Mouse (Mus musculus) midbrain, embryonic 14.5 days (tissue): ENCODE results near the gene Rapgef2. TPM values are rescaled to one million over a fixed set of nuclear protein-coding genes. Genes with fewer than 3 reads are reported as not detected.

Experiments used
- ATAC-seq: fragments of 200-750 bp; cut with Nextera tagmentation; 2 replicates; pipeline ENCODE4 v1.8.0; 2017; ENCODE audit warnings: moderate number of reproducible peaks, moderate library complexity; ENCODE audit not compliant: low FRiP score, low TSS enrichment
- DNase-seq: peaks from one replicate; pipeline ENCODE4 v3.0.0-alpha.2; 2015
- H3K27ac ChIP-seq: fragments of 300-500 bp; sonication (generic); replicated peaks from 2 replicates; pipeline ENCODE4 v1.5.1; 2014; ENCODE audit warnings: mild to moderate bottlenecking, low read depth, low read length, moderate library complexity
- H3K27me3 ChIP-seq: fragments of 300-500 bp; sonication (generic); 2 replicates; pipeline ENCODE4 v1.6.1; 2014; ENCODE audit warnings: low read length, control low read depth, mixed read lengths; ENCODE audit not compliant: control insufficient read depth, insufficient read depth
- H3K36me3 ChIP-seq: fragments of 300-500 bp; sonication (generic); 2 replicates; pipeline ENCODE4 v1.6.1; 2014; ENCODE audit warnings: low read length, control low read depth; ENCODE audit not compliant: control insufficient read depth, insufficient read depth
- H3K4me1 ChIP-seq: fragments of 300-500 bp; sonication (generic); 2 replicates; pipeline ENCODE4 v1.6.1; 2014; ENCODE audit warnings: mild to moderate bottlenecking, antibody characterized with exemption, low read length, control low read depth; ENCODE audit not compliant: control insufficient read depth, insufficient read depth
- H3K4me2 ChIP-seq: fragments of 300-500 bp; sonication (generic); 2 replicates; pipeline ENCODE4 v1.6.1; 2014; ENCODE audit warnings: mild to moderate bottlenecking, low read length, moderate library complexity
- H3K4me3 ChIP-seq: fragments of 300-500 bp; sonication (generic); replicated peaks from 2 replicates; pipeline ENCODE4 v1.5.1; 2014; ENCODE audit warnings: low read depth, low read length
- H3K9ac ChIP-seq: fragments of 300-500 bp; sonication (generic); replicated peaks from 2 replicates; pipeline ENCODE4 v1.6.1; 2014; ENCODE audit warnings: mild to moderate bottlenecking, low read length, moderate library complexity
- H3K9me3 ChIP-seq: fragments of 300-500 bp; sonication (generic); 2 replicates; pipeline ENCODE4 v1.6.1; 2016; ENCODE audit warnings: low read length, control low read depth, mixed read lengths; ENCODE audit not compliant: control insufficient read depth
- WGBS: fragments of 180-500 bp; shearing (Covaris S2); extraction: QIAGEN DNeasy Blood & Tissue Kit; methylation state at CpG from one replicate; pipeline ENCODE4 v1.1.7; 2014; 5-methylcytosine and 5-hydroxymethylcytosine counted together
- polyA plus RNA-seq: library from polyadenylated mRNA; unstranded; fragments of >200 nt; fragmentation: Nextera tagmentation; extraction: Ambion mirVana; gene quantifications from 2 replicates; pipeline ENCODE4 v1.2.1, GENCODE M21; 2014

Gene Rapgef2
- polyA plus RNA-seq, 1 experiment from 2014 or later: 14.8 TPM

GRCm38 (mm10) chr3:79195280-79195679, 91.0 kb downstream of the Rapgef2 start:
- H3K27me3 ChIP-seq: no peaks in the 10 kb centered on the region
- no peak overlapping the region for H3K4me3 ChIP-seq
- ATAC-seq: no peak
- H3K9ac ChIP-seq: no peak overlapping the region
- H3K4me2 ChIP-seq: no peak overlapping the region
- H3K4me1 ChIP-seq: 0 out of 2 replicates have a peak, but pooled peaks cover 7% of the 10 kb centered on the region
- WGBS: 93% methylated on average over 9 of the region's 9 CpGs
- H3K27ac ChIP-seq: no peak overlapping the region
- H3K36me3 ChIP-seq: no peaks in the 10 kb centered on the region
- H3K9me3 ChIP-seq: no peaks in the 10 kb centered on the region
- no peak for DNase-seq

DNA sequence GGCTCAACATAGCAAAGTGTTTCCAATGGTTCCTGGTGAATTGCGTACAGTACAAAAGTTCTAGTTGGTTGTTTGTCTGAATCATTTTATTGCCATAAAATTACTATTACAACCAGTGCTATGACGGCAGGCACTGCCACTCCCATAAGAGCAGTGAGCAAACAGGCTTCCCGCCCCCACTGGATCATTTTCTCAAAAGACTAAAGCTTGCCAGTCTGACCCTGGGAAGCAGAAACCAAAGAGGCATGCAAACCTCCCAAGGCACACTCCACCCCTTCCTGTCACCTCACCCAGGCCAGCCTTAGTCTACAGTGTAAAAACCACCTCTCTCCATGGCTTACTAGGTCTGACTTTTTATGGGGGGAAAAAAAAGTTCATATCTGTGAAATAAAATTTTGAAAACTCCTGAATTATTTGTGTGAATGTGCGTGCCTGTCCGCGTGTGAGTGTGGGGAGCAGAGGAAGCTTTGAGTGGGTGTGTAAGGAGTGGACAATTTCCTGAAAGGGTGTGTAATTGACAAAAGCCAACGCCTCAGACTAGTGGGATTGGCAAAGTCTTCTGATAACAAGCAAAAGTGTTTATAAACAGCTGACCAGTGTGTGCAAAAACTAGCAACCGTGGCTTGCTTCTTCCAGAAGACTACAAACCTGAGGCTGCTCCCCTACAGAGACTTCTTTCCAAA, 92.1 kb downstream of the Rapgef2 start:
- Histone ChIP-seq H3K9me3 (no peaks in the 10 kb centered on the region), H3K4me3 (no peak overlapping the region), H3K4me1 (0 out of 2 replicates have a peak, but pooled peaks cover 7% of the 10 kb centered on the region), H3K36me3 (no peaks in the 10 kb centered on the region), H3K27ac (no peak overlapping the region), H3K27me3 (no peaks in the 10 kb centered on the region), H3K9ac (no peak overlapping the region), H3K4me2 (no peak overlapping the region)
- 91% methylated on average over 8 of the region's 8 CpGs for WGBS
- DNase-seq (no peak), ATAC-seq (no peak)

DNA sequence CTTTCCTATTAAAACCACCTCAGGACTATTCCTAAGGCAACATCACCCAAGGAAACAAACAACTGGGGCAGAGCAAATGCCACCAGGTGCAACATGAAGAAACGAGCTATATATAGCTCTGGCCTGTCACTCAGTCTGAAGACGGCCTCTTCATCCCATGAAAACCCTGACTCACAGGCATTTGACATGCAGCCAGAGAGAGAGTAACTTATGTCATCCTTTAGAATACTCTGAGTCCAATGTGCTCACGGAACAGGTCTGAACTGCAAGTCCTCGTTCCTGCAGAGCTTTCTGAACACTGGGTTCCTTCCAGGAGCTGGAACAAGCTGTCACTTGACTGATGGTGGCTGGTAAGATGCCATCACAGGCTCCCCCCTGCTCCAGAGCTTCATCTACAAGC, 93.3 kb downstream of the Rapgef2 start:
- ATAC-seq (no peak), DNase-seq (no peak)
- Histone ChIP-seq H3K4me1 (0 out of 2 replicates have a peak, but pooled peaks cover 7% of the 10 kb centered on the region), H3K4me2 (no peak overlapping the region), H3K27me3 (no peaks in the 10 kb centered on the region), H3K9me3 (no peaks in the 10 kb centered on the region), H3K27ac (no peak overlapping the region), H3K9ac (no peak overlapping the region), H3K4me3 (no peak overlapping the region), H3K36me3 (no peaks in the 10 kb centered on the region)
- 81% methylated on average over 4 of the region's 4 CpGs for WGBS

DNA sequence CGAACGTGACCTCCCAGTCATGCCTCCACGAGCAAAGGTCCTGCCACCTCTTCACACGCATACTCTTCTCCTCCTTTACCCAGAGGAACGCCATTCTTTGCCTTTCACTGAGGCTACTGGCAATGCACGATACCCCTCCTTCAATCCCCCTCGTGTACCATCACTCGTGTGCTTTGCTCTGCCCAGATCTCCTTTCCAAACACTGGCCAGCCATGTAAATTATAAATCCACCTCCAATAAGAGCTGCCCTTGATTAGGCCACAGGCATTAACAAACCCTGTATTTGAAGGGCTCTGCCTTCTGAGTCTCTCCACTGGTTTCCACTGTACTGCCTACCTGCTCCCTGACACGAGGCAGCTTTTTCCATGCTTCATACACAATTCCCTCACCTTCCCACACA, 94.3 kb downstream of the Rapgef2 start:
- no peak overlapping the region for H3K4me2 ChIP-seq

GRCm38 (mm10) chr3:79191471-79191870, 94.8 kb downstream of the Rapgef2 start:
- H3K4me2 ChIP-seq: no peak overlapping the region
- WGBS: 74% methylated on average over 11 of the region's 11 CpGs
- no peaks in the 10 kb centered on the region for H3K36me3 ChIP-seq
- ATAC-seq (no peak), DNase-seq (peak; percentile 39)
- no peak overlapping the region for H3K9ac ChIP-seq
- no peak overlapping the region for H3K27ac ChIP-seq
- H3K4me3 ChIP-seq: no peak overlapping the region
- 0 out of 2 replicates have a peak, but pooled peaks cover 7% of the 10 kb centered on the region for H3K4me1 ChIP-seq
- no peaks in the 10 kb centered on the region for H3K27me3 ChIP-seq
- H3K9me3 ChIP-seq: no peaks in the 10 kb centered on the region

More for the DNA sequence above, 94.3 kb downstream of the Rapgef2 start:
- H3K9ac ChIP-seq: no peak overlapping the region
- WGBS: 69% methylated on average over 9 of the region's 9 CpGs
- no peaks in the 10 kb centered on the region for H3K36me3 ChIP-seq
- no peaks in the 10 kb centered on the region for H3K9me3 ChIP-seq
- no peak overlapping the region for H3K4me3 ChIP-seq
- ATAC-seq (no peak), DNase-seq (no peak)
- 0 out of 2 replicates have a peak, but pooled peaks cover 7% of the 10 kb centered on the region for H3K4me1 ChIP-seq
- no peak overlapping the region for H3K27ac ChIP-seq
- no peaks in the 10 kb centered on the region for H3K27me3 ChIP-seq

GRCm38 (mm10) chr3:79190377-79190776, 95.9 kb downstream of the Rapgef2 start:
- Histone ChIP-seq H3K4me2 (no peak overlapping the region), H3K36me3 (no peaks in the 10 kb centered on the region), H3K27me3 (no peaks in the 10 kb centered on the region), H3K27ac (no peak overlapping the region), H3K4me3 (no peak overlapping the region), H3K9ac (no peak overlapping the region), H3K4me1 (0 out of 2 replicates have a peak, but pooled peaks cover 7% of the 10 kb centered on the region), H3K9me3 (no peaks in the 10 kb centered on the region)
- no peak for DNase-seq
- ATAC-seq: no peak
- 90% methylated on average over 3 of the region's 3 CpGs for WGBS

DNA sequence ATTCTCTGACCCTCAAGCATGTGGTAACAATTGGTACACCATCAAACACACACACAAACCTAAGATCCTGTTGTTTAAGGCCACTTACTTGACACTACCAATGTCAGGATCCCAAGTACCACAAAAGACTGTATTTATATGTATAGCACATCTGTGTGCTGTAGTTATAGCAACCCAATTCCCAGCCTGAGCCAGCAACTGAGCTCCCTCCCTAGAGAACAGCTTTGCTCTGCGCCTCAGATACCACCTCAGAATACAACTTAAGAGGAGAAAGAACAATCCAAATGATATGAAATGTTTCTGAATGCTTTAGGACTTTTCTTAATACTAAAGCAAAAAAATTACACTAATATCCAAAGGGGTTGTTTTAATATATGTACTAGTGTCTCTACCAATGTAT, 98.4 kb downstream of the Rapgef2 start:
- no peaks in the 10 kb centered on the region for H3K27me3 ChIP-seq
- no peak overlapping the region for H3K4me2 ChIP-seq
- H3K4me1 ChIP-seq: 0 out of 2 replicates have a peak, but pooled peaks cover 4% of the 10 kb centered on the region
- ATAC-seq (no peak), DNase-seq (no peak)
- no peak overlapping the region for H3K9ac ChIP-seq
- H3K4me3 ChIP-seq: no peak overlapping the region
- H3K9me3 ChIP-seq: no peaks in the 10 kb centered on the region
- no peaks in the 10 kb centered on the region for H3K36me3 ChIP-seq
- no peak overlapping the region for H3K27ac ChIP-seq
- WGBS: 59% methylated on average over 1 of the region's 1 CpGs

DNA sequence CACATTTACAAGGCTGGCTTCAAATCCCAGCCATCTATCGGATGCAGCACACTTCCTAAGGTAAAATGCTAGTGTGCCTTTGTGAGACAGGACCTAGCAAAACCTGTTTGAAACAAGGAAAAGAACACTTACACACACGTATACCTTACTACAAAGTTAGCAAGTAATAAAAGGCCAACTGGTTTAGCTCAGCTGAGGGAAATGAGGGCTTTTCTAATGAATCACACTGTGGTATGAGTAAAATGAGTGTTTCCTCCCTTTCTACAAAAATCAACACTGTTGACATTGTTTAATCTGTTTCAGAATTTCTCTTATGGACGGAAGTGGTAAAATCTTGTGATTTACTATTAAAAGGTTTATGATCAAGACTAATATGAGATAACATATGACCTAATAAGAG, 104.0 kb downstream of the Rapgef2 start:
- no peak for ATAC-seq
- no peaks in the 10 kb centered on the region for H3K27me3 ChIP-seq
- WGBS: 90% methylated on average over 3 of the region's 3 CpGs

More for the DNA sequence above, 104.0 kb downstream of the Rapgef2 start:
- DNase-seq: no peak
- no peaks in the 10 kb centered on the region for H3K9me3 ChIP-seq
- H3K36me3 ChIP-seq: no peaks in the 10 kb centered on the region
- no peak overlapping the region for H3K9ac ChIP-seq
- H3K27ac ChIP-seq: no peak overlapping the region
- no peak overlapping the region for H3K4me3 ChIP-seq
- peaks cover 28% of the 10 kb centered on the region for H3K4me1 ChIP-seq
- no peak overlapping the region for H3K4me2 ChIP-seq
